Mouse (Mus musculus) ES-Bruce4 (cell line): ENCODE data around the gene Supt20.

Source experiments
- CTCF ChIP-seq: IDR thresholded peaks from one replicate; pipeline ENCODE4 v1.8.1; 2011; ENCODE audit warnings: low read depth, low read length
- EP300 ChIP-seq: IDR thresholded peaks from 2 replicates; pipeline ENCODE4 v1.6.1; 2011; ENCODE audit warnings: low read depth, low read length; ENCODE audit not compliant: insufficient read depth
- POLR2A ChIP-seq: IDR thresholded peaks from one replicate; pipeline ENCODE4 v1.8.1; 2011; ENCODE audit warnings: low read length; ENCODE audit not compliant: insufficient read depth

GRCm38 (mm10) chr3:54708972-54709371 is 16.4 kb downstream of the Supt20 start:
- TF ChIP-seq CTCF (no peak), EP300 (no peak), POLR2A (no peak)
